Mouse (Mus musculus): ENCODE data around the gene Enpp3.

- TF ChIP-seq CTCF (IDR thresholded peaks at IDR 0.05) (no peak), POLR2A (IDR thresholded peaks at IDR 0.05; ENCODE audit: insufficient read depth, low read depth, low read length) (no peak)
Observed at GRCm38 (mm10) chr10:24888343-24888742, 45.7 kb upstream of the Enpp3 start.

All from heart, adult 2 months (tissue).